Mouse (Mus musculus) G1E-ER4 (cell line): ENCODE measurements around the gene Tbc1d13. TPM values are rescaled to one million over a fixed set of nuclear protein-coding genes. Genes with fewer than 3 reads are reported as not detected.

ENCODE experiments used
- GATA1 ChIP-seq: IDR thresholded peaks from one replicate; pipeline ENCODE4 v1.8.0; 2012; ENCODE audit warnings: low read length, inconsistent platforms
- polyA plus RNA-seq: library from polyadenylated mRNA; stranded (reverse); fragments of >175 nt; gene quantifications from 2 replicates; pipeline ENCODE4 v1.2.3, GENCODE M21; 2012

The Tbc1d13 gene
- polyA plus RNA-seq, 1 experiment, result 26.0 TPM

GRCm38 (mm10) chr2:30120269-30120668 is 13.3 kb upstream of the Tbc1d13 start:
- no peak for TF ChIP-seq GATA1

GRCm38 (mm10) chr2:30122766-30123165 is 10.8 kb upstream of the Tbc1d13 start:
- no peak for TF ChIP-seq GATA1

GRCm38 (mm10) chr2:30123729-30124471 is 9.6 kb upstream of the Tbc1d13 start:
- TF ChIP-seq GATA1, result no peak

- TF ChIP-seq GATA1, result no peak
Observed at GRCm38 (mm10) chr2:30124472-30125274, 8.9 kb upstream of the Tbc1d13 start, which contains the start of gene Zer1. Gene Zer1, minus strand, starts transcription at chr2:30124585.

- no peak for TF ChIP-seq GATA1
Observed at GRCm38 (mm10) chr2:30128789-30129188, 4.8 kb upstream of the Tbc1d13 start.

- no peak for TF ChIP-seq GATA1
Observed at GRCm38 (mm10) chr2:30130156-30130555, 3.4 kb upstream of the Tbc1d13 start.

GRCm38 (mm10) chr2:30132801-30133612 is 539 bp upstream of the Tbc1d13 start:
- TF ChIP-seq GATA1, result no peak

- TF ChIP-seq GATA1, result no peak
Observed at GRCm38 (mm10) chr2:30134378-30134711, 799 bp downstream of the Tbc1d13 start.

- TF ChIP-seq GATA1, result no peak
Observed at GRCm38 (mm10) chr2:30134928-30135620, 1.5 kb downstream of the Tbc1d13 start.

GRCm38 (mm10) chr2:30136458-30136857 is 2.9 kb downstream of the Tbc1d13 start:
- no peak for TF ChIP-seq GATA1

GRCm38 (mm10) chr2:30144436-30144835 is 10.9 kb downstream of the Tbc1d13 start:
- no peak for TF ChIP-seq GATA1

GRCm38 (mm10) chr2:30147466-30147865 is 13.9 kb downstream of the Tbc1d13 start:
- no peak for TF ChIP-seq GATA1

GRCm38 (mm10) chr2:30151840-30152239 is 18.3 kb downstream of the Tbc1d13 start:
- TF ChIP-seq GATA1, result no peak

- TF ChIP-seq GATA1, result no peak
Observed at GRCm38 (mm10) chr2:30152616-30153015, 19.1 kb downstream of the Tbc1d13 start.

GRCm38 (mm10) chr2:30161809-30162208 is 28.3 kb downstream of the Tbc1d13 start:
- no peak for TF ChIP-seq GATA1
